Mouse (Mus musculus): ENCODE measurements around the gene Mylip.
A peak's percentile ranks its signal among the peaks of the same experiment; 100 is the strongest.

Mylip gene

DNA sequence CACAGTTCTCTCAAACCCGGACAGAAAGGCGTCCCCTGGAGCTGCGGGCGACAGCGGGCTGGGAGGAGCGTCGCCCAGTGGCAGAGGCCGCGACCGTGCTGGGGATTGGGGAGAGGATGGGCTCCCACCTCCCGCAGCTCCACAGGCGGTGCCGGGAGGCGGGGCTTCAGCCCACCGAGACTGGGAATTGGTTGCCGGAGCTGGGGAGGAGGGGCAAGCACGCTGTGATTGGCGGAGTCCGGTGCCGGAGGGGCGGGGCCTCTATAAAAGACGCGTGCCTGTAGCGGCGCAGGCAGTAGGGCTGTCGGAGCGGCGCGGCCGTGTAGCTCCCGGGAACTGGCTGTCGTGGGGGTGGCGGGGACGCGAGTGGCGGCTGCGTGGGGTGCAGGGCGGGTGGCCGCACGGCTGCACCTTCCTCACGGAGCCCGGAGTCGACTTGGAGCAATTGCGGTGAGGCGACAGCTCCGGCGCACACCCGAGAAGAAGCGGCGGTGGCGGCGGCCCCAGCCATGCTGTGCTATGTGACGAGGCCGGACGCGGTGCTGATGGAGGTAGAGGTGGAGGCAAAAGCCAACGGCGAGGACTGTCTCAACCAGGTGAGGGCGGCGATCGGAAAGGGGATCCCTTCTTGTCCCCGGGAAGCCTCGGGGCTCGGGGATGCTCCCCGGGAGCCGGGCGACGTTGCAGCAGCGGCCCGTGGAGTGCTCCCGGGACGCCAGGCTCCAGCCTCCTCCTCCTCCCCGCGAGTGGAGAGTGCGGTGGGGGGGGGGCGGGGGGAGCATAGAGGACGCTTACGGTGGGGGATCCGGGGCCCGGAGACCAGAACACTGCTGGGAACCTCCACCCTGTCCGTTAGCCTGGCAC, at the start of gene Mylip:
Mylip (plus strand) TSS at position 295 of the 864 bp plus-strand sequence.
- DNase-seq = peak; percentile 99 to 100

GRCm38 (mm10) chr13:45341991-45342390, 47.6 kb upstream of the Mylip start:
- DNase-seq = no peak

DNA sequence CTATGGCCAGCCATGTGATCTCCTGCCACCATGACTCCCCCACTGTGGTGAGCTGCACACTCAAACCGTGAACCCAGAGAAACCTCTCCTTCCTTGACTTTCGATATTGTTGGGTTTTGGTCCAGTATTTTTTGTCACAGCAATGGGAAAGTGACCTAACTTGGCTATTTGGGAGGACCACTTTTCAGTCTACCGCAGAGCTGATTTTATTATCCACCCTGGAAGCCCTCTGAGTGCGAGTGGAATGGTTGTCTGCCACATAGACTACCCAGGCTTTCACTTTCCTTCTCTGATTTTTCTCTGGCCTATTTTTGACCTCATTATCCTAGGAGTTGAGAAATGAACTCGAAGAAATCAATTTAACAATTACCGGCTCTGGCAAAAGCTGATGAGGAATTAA, 46.0 kb upstream of the Mylip start:
- DNase-seq = no peak

GRCm38 (mm10) chr13:45343966-45344365, 45.6 kb upstream of the Mylip start:
- no peak for DNase-seq

- DNase-seq = no peak
Observed at GRCm38 (mm10) chr13:45345471-45346159, 43.9 kb upstream of the Mylip start.

- DNase-seq = no peak
Observed at GRCm38 (mm10) chr13:45351483-45351882, 38.1 kb upstream of the Mylip start.

DNA sequence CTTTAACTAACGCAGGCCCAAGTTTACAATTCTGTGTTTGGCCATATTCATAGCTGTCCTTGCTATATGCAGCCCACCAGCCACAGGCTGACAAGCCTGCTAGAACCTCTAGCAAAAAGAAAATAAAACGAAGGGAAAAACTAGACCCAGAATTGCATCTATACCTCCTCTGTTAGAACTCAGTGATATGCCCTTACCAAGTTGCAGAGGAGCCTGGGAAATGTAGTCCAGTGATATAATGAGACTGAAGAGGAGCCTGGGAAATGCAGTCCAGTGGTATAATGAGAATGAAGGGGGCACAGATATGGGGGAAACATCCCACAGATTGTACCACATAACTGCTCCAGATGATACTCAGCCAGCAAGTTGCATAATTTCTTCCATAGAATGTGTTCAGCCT, 34.7 kb upstream of the Mylip start:
- peak in 1 of 2 experiments; percentile 6 for DNase-seq

DNA sequence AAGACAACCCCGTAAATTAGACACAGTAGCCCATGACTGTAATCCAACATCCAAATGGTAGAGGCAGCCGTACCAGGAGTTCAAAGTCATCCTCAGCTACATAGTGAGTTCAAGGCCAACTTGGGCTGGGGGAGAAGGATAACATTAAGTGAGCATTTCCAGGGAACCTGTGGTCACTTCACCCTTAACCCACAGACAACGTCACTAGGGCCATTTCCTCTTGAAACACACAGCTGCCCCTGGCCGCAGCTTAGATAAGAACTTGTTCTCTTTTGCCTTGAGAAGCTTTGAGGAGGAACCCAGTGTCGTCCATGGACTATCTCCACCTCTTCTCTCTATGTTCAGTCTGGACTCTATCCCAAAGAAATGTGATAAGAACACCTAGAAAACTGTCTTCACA, 31.3 kb upstream of the Mylip start:
- DNase-seq = no peak

DNA sequence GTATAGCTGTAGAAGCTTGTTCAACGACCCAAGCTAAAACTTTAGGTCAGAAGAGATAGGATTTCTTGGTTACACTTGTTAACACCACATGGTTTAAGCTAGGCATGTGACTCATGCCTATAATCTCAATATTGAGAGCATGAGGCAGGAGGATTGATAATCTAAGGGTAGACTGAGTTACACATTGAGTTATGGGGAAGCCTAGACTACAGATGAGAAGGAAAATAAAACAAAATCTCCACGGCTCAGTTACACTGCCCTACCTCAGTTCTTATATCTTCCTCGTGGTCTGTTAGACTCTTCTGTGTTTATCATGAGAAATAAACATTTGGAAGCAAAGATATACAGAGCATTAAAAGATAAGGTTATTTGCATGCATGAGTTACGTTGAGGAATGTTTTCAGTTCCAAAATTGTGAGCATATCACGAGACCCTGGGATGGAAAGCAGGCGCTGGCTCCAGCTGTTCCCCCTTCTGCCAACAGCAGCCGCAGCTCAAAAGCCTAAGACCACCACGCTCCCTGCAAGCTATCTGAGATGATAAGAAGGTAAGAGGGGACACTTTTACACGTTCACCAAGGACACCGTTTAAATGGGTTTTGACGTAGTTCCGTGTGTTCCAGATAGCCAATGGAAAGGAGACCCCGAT, 30.7 kb upstream of the Mylip start:
- DNase-seq = no peak

GRCm38 (mm10) chr13:45365788-45366187, 23.8 kb upstream of the Mylip start:
- DNase-seq = no peak

- DNase-seq = no peak
Observed at GRCm38 (mm10) chr13:45371673-45372072, 17.9 kb upstream of the Mylip start.

DNA sequence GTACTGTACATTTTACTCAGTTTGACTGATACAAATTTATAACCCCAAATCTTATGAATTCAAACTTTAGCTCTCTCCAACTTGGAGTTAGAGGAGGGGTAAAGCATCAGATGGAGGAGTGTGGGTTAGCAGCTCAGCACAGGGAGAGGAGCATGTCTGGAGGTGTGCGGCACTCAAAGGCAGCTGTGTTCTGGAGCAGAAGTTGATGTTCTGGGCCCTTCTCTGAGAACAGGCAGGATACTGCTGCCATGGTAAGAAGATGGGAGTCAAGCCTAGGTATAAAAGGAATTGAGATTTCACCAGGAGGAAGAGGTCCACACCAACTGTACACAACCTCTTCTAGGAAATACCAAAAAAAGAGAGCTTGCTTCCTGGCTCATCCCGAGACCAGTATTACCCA, 17.1 kb upstream of the Mylip start:
- no peak for DNase-seq

DNA sequence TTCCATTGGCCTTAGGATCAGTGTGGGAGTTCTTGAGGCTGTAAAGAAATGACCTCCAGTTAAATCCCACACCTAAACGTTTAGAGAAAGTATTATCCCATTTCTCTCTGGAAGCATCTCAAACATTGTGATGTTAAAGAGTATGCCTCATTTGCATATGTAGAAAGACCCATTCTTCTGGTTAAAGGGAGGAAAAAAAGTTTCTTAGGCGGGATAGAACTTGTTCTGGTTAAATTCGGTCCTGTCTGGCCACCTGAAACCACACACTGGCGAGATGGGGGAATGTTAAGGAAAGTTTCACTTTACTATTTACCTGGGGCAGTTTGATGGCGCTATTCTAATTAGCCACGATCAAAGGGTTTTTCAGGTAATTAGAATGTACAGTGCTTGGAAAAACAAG, 14.7 kb upstream of the Mylip start:
- DNase-seq = no peak

- DNase-seq = no peak
Observed at GRCm38 (mm10) chr13:45382208-45382607, 7.3 kb upstream of the Mylip start.

DNA sequence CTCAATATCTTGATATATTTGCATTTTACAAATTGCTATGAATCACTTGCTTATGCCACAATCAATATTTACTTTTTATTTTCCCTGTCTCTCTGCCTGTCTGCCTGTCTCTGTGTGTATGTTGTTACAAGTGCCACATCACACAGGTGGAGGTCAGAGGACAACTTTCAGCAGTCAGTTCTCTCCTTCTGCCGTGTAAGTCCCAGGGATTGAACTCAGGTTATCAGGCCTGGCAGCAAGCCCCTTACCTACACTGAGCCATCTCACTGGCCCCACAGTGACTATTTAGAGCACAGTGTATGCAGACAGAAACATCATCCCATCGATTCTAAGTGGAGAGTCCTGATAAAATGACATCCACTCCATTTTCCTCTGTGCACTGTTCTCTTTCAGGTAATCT, 4.9 kb upstream of the Mylip start:
- no peak for DNase-seq

- no peak for DNase-seq
Observed at GRCm38 (mm10) chr13:45385521-45385920, 4.0 kb upstream of the Mylip start.

DNA sequence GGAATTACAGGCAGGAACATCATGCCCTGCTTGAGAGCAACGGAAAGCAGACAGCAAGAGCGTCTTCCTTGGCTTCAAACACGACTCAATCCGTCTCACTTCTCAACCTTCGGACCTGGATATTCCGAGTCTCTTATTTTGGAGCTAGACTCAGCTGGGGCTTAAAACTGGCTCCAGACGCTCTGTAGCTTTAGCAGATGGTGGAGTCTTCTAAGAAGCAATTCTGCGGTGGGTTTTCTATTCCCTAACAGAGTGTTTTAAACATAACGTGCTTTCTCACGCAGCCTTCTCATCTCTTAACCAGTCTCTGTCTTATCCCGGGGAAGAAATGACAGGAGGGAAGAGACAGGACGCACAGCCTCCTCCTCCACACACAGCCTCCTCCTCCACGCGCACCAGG, 3.3 kb upstream of the Mylip start:
- DNase-seq = no peak

DNA sequence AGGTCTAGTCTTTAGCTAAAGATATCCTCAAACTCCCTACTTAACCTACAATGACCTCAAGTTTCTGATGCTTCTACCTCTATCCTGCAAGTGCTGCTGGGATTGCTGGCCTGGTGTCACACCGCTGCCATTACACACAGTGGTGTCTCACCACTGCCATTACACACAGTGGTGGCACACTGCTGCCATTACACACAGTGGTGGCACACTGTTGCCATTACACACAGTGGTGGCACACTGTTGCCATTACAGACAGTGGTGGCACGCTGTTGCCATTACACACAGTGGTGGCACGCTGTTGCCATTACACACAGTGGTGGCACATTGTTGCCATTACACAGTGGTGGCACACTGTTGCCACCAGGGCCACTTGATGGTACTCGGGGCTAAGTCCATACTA, 2.3 kb upstream of the Mylip start:
- DNase-seq = no peak

DNA sequence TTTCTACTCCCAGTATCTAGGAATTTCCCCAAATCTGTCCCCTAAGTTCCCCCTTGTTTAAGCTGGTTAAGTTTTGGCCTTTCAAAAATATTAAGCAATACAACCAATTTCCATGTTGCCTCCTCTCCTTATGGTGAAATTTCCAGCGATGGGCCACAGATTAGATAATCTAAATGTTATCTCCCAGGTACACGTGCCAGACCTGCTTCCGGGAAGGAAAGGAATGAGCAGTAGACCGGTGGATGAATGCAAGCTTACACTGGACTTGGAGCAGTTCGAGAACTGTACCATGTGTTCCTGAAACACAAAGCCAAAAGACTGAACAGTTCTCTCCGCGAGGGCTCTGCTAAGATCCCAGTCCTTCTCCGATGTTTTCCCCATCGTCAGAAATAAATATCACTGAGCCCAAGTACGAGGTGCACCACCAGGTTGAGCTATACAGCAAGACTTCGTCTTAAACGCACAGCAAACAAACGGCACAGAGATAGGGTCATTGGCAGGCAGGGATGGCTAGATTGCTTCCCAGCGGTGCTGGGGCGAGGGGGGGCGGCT, 1.2 kb upstream of the Mylip start:
- DNase-seq = no peak

GRCm38 (mm10) chr13:45388889-45389288, 653 bp upstream of the Mylip start:
- no peak for DNase-seq

DNA sequence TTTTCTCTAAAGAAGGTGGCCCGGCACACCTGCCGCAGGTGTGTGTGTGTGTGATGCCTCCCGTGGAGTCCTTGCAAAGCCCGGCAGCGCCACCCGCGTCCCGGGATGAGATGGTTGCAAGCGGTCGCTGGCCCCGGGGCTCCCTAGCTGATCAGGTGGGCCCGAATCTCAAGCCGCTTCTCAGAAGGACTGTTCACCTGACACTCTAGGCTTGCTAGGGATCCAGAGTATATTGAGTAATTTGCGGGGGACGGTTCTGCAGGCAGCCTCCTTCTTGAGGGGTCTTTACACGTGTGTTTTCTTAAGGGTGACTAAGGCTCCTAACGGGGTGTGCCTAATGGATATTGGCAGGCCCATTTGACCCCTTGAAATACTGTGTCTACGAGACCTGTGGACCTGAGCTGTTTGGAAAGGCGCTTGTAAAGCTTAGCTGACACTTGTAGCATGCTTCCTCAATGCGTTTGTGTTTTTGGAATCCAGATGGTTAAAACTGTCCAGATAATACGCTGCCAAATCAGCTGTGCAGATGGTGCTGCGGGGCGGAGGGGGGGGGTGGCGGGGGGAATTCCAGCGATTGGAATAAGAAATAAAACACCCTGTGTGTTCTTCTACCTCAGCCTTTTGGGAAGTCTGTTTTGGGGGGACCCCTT, 895 bp downstream of the Mylip start:
- DNase-seq = peak; percentile 55 to 59

- peak in 1 of 2 experiments; percentile 21 for DNase-seq
Observed at GRCm38 (mm10) chr13:45390962-45391853, 1.7 kb downstream of the Mylip start.
